Mouse (Mus musculus) myocyte (in vitro differentiated cells): ENCODE results near the gene Crybg2.

ENCODE experiments used
- CEBPB ChIP-seq: IDR thresholded peaks from 2 replicates; pipeline ENCODE4 v1.6.1; 2011; ENCODE audit warnings: mild to moderate bottlenecking, moderate library complexity; ENCODE audit not compliant: poor library complexity, insufficient read depth, severe bottlenecking
- E2F4 ChIP-seq: IDR thresholded peaks from one replicate; pipeline ENCODE4 v1.6.1; 2011; ENCODE audit warnings: mild to moderate bottlenecking, control low read depth, moderate library complexity; ENCODE audit not compliant: insufficient read depth
- USF1 ChIP-seq: IDR thresholded peaks from one replicate; pipeline ENCODE4 v1.6.1; 2011; ENCODE audit warnings: low read depth, mild to moderate bottlenecking, control low read depth, moderate library complexity

DNA sequence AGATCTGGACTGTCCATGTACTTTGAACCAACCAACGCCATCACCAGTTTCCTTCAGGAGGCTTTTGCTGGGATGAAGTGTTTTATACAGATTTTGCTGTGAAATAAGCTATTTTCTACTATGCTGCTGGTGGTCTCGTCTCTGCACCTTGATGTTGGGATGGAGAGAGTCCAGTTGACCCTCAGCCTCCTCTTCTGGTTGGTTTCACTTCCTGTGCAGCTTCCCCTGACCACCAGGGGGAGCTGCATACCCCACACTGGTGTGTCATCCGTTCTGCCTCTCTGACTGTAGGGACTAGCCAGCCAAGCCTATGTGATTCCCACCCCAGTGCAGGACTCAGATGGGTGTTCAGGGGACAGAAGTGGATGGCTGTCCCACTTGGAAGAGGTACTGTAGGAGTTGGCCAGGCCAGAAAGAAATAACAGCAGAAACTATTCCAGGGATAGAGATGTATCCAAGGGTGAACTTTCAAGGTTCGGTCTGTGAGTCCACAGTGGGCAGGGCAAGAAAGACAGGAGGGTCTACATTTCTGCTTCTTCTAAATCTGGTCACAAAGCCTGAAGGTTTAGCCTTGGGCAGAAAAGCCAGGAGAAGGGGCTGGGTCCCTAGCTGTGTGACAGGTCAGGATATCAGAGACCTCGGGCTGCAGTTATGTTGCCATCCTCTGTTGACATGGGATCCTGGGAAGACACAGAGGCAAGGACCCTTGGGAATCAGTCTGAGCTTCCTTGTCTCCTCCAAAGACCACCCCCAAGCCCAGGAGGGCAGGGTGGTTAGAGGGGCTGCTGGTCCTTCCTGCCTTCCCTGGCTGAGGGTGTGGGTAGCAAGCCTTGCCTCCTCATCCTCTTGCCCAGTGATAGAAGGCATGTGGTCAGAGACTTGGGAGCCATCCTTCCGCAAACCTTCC lies 32.0 kb downstream of the Crybg2 start:
- TF ChIP-seq USF1 (no peak), CEBPB (no peak), E2F4 (no peak)
